8 mouse cellular contexts compared by ENCODE assay signal in the genomic region with DNA sequence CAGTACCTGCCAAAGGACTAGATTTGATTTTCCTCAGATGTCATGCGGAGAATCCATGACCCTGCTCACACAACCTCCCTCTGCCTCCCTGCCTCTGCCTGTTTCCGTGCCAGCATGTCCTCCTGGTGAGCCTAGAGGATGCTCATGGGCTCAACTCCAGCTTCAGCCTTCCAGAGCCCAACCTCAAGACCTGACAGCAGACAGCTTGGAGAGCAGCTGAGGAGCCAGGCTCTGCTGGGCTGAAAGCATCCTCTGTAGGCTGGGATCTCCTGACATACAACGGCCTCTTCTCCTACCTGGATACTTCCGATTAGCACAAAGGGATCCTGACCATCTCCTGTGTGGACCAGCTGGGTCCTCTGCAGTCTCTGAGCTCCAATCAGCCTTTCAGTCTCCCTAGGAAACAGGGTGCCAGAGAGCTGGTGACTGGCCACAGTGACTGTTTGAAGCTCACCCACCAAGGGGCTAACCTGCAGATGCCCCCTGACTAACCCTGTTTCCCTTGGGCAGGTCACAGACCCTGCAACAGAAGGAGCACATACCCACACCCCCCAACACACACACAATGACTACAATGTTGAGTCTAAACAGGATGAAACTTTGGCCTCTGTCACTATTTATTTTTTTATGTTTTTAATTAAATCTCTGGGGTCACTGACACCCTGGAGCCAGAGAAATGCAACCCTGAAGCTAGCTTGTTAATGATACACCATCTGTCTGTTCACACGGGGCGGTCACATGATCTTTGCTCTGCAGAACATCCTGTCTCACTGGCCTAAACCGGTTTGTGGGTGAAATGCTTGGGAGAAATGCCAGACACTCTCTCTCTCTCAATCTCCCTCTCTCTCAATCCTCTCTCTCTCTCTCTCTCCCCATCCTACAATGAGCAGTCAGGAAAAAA.
A peak's percentile ranks its signal among the peaks of the same experiment; 100 is the strongest.
DNase-seq lines count a peak whose midpoint lies in the region; ATAC-seq lines count a peak whose summit lies in the region.

No protein-coding gene starts in this region.

- WGBS in embryonic facial prominence, embryonic 15.5 days: 29% methylated on average over 7 of the region's 7 CpGs
- 44% methylated on average over 7 of the region's 7 CpGs for WGBS in hindbrain, embryonic 16.5 days
- 48% methylated on average over 7 of the region's 7 CpGs for WGBS in limb, embryonic 11.5 days
- 51% methylated on average over 7 of the region's 7 CpGs for WGBS in midbrain, embryonic 16.5 days

- no peak overlapping the region for H3K4me2 ChIP-seq in embryonic facial prominence, embryonic 15.5 days (replicated peaks)
- no peak overlapping the region for H3K4me2 ChIP-seq in hindbrain, embryonic 16.5 days (ENCODE audit: low read length)
- no peak overlapping the region for H3K4me2 ChIP-seq in limb, embryonic 11.5 days (ENCODE audit: low read depth, severe bottlenecking)
- H3K4me2 ChIP-seq in midbrain, embryonic 16.5 days (ENCODE audit: low read length): no peak overlapping the region

- no peak overlapping the region for H3K4me3 ChIP-seq in embryonic facial prominence, embryonic 15.5 days (replicated peaks)
- H3K4me3 ChIP-seq in hindbrain, embryonic 16.5 days (ENCODE audit: low read length): no peak overlapping the region
- H3K4me3 ChIP-seq in limb, embryonic 11.5 days (ENCODE audit: low read depth, low read length): no peak overlapping the region
- no peak overlapping the region for H3K4me3 ChIP-seq in midbrain, embryonic 16.5 days (ENCODE audit: low read depth, low read length)

- no peak for DNase-seq in frontal cortex, postnatal 10 days (ENCODE audit: low spot score in 2 of 2)
- peak; percentile 17 for DNase-seq in R1 (ENCODE audit: low read depth, low spot score)
- peak; percentile 52 for DNase-seq in limb, embryonic 11.5 days (ENCODE audit: low spot score)
- DNase-seq in yolk sac, embryonic 10.5 days (ENCODE audit: low spot score): peak; percentile 89

- no peaks in the 10 kb centered on the region for H3K9me3 ChIP-seq in embryonic facial prominence, embryonic 15.5 days (replicated peaks)
- no peaks in the 10 kb centered on the region for H3K9me3 ChIP-seq in hindbrain, embryonic 16.5 days (ENCODE audit: control insufficient read depth, low read length)
- no peaks in the 10 kb centered on the region for H3K9me3 ChIP-seq in limb, embryonic 11.5 days (ENCODE audit: control insufficient read depth, low read length)
- H3K9me3 ChIP-seq in midbrain, embryonic 16.5 days (replicated peaks; ENCODE audit: control insufficient read depth, low read length, poor library complexity, severe bottlenecking): no peaks in the 10 kb centered on the region

- ATAC-seq in frontal cortex, adult (ENCODE audit: low TSS enrichment): peak; percentile 53; the same call in 1 of the 2 replicates
- no peak for ATAC-seq in embryonic facial prominence, embryonic 15.5 days (ENCODE audit: insufficient number of reproducible peaks, low FRiP score, low TSS enrichment, low read depth)
- ATAC-seq in hindbrain, embryonic 16.5 days: peak; percentile 37; the same call in 1 of the 2 replicates
- peak; percentile 14; the same call in 1 of the 2 replicates for ATAC-seq in limb, embryonic 11.5 days (ENCODE audit: insufficient number of reproducible peaks, low FRiP score, low TSS enrichment, low read depth)
- no peak for ATAC-seq in midbrain, embryonic 16.5 days

- no peaks in the 10 kb centered on the region for H3K36me3 ChIP-seq in embryonic facial prominence, embryonic 15.5 days
- H3K36me3 ChIP-seq in hindbrain, embryonic 16.5 days (ENCODE audit: control insufficient read depth, insufficient read depth, low read length): no peaks in the 10 kb centered on the region
- no peaks in the 10 kb centered on the region for H3K36me3 ChIP-seq in limb, embryonic 11.5 days (ENCODE audit: control insufficient read depth, insufficient read depth, low read length)
- H3K36me3 ChIP-seq in midbrain, embryonic 16.5 days (ENCODE audit: control insufficient read depth, insufficient read depth, low read length): no peaks in the 10 kb centered on the region

- H3K27me3 ChIP-seq in embryonic facial prominence, embryonic 15.5 days: no peaks in the 10 kb centered on the region
- no peaks in the 10 kb centered on the region for H3K27me3 ChIP-seq in hindbrain, embryonic 16.5 days (replicated peaks; ENCODE audit: control insufficient read depth, insufficient read depth, low read length)
- H3K27me3 ChIP-seq in limb, embryonic 11.5 days (ENCODE audit: control insufficient read depth, insufficient read depth, low read length): no peaks in the 10 kb centered on the region
- H3K27me3 ChIP-seq in midbrain, embryonic 16.5 days (ENCODE audit: control insufficient read depth, insufficient read depth, low read depth, low read length): no peaks in the 10 kb centered on the region

- H3K9ac ChIP-seq in embryonic facial prominence, embryonic 15.5 days: no peak overlapping the region
- H3K9ac ChIP-seq in hindbrain, embryonic 16.5 days (ENCODE audit: low read depth, low read length): no peak overlapping the region
- peak overlapping the region; percentile 22; the same call in 1 of the 2 replicates for H3K9ac ChIP-seq in limb, embryonic 11.5 days (ENCODE audit: low read length)
- H3K9ac ChIP-seq in midbrain, embryonic 16.5 days (ENCODE audit: low read depth, low read length): no peak overlapping the region

- peak overlapping the region; percentile 79 for H3K27ac ChIP-seq in embryonic facial prominence, embryonic 15.5 days (replicated peaks)
- peak overlapping the region; percentile 58 for H3K27ac ChIP-seq in hindbrain, embryonic 16.5 days (ENCODE audit: low read depth, low read length)
- H3K27ac ChIP-seq in limb, embryonic 11.5 days (replicated peaks; ENCODE audit: low read depth, low read length): 0 out of 2 replicates have a peak overlapping the region, but pooled peaks have one; percentile 18
- peak overlapping the region; percentile 25 for H3K27ac ChIP-seq in midbrain, embryonic 16.5 days (ENCODE audit: low read length)

- H3K4me1 ChIP-seq in embryonic facial prominence, embryonic 15.5 days: peaks cover 35% of the 10 kb centered on the region
- peaks cover 11% of the 10 kb centered on the region for H3K4me1 ChIP-seq in hindbrain, embryonic 16.5 days (ENCODE audit: control insufficient read depth, insufficient read depth, low read depth, low read length)
- peaks cover 14% of the 10 kb centered on the region for H3K4me1 ChIP-seq in limb, embryonic 11.5 days (ENCODE audit: control insufficient read depth, insufficient read depth, low read length)
- H3K4me1 ChIP-seq in midbrain, embryonic 16.5 days (ENCODE audit: control insufficient read depth, insufficient read depth, low read length): peaks cover 11% of the 10 kb centered on the region

Comparison
In these comparisons a context has a peak if more than half of its experiments do, and no peak if none do; other contexts are left out.
1. ATAC-seq: peak in frontal cortex, adult (single experiment), hindbrain, embryonic 16.5 days (single experiment) and limb, embryonic 11.5 days (single experiment); none in embryonic facial prominence, embryonic 15.5 days (single experiment) and midbrain, embryonic 16.5 days (single experiment).
2. DNase-seq: peak in R1 (single experiment), limb, embryonic 11.5 days (single experiment) and yolk sac, embryonic 10.5 days (single experiment); none in frontal cortex, postnatal 10 days (0 of 2).
3. H3K27ac ChIP-seq: peak in every context shown above with its lines; median percentile 79 in embryonic facial prominence, embryonic 15.5 days; 58 in hindbrain, embryonic 16.5 days; 25 in midbrain, embryonic 16.5 days; 18 in limb, embryonic 11.5 days.